Mouse (Mus musculus) lung, adult 10 weeks (tissue): ENCODE measurements around the gene Kif1a. TPM values are rescaled to one million over a fixed set of nuclear protein-coding genes. Genes with fewer than 3 reads are reported as not detected.

Source experiments
- polyA plus RNA-seq: library from polyadenylated mRNA; stranded (reverse); fragments of 350-450 nt; fragmentation: Illumina TruSeq; extraction: RNeasy Lipid Tissue Mini Kit (QIAGEN cat#74804); gene quantifications from one replicate; pipeline ENCODE4 v1.2.3, GENCODE M21; 2014; ENCODE audit warnings: low read depth, low replicate concordance; ENCODE audit not compliant: insufficient read depth

Kif1a gene
- polyA plus RNA-seq = 0.69 TPM

DNA sequence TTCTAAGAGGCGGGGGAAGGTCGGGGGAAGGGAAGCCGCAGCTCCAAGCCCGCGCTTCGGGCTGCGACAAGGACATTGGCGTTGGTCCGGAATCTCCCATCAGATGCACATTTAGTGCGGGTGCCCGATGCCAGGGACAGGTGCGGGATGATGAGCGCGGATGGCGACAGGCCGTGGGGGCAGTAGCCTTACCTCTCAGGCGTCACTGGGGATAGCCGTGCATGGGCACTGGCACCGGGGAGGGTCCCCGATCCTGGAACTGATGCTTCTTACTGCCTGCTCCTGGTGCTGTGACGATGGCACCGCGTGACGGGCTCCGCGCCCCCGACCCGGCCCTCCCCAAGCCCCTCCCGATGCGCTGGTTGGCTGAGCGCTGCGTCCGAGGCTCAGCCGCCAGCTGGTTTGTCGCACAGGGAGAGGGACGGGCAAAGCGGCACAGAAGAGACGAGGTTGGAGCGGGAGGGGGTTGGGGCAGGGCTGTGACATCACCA is at the start of gene Kif1a:
Gene Kif1a (minus strand): TSS at position 381 of the 491 bp plus-strand sequence.

GRCm38 (mm10) chr1:93135036-93135526 is 33.3 kb upstream of the Kif1a start, which contains the start of gene Agxt:
Gene Agxt, plus strand, starts transcription at chr1:93135240.

GRCm38 (mm10) chr1:93006061-93006460 is 95.7 kb downstream of the Kif1a start, which contains the start of gene Aqp12:
Gene Aqp12, plus strand, starts transcription at chr1:93006334.

Other genes with a start within 250 kb of the Kif1a start
- gene Ankmy1, start 199.0 kb downstream of the Kif1a start, polyA plus RNA-seq = 0.85 TPM
- gene Dusp28, start 195.0 kb downstream of the Kif1a start, polyA plus RNA-seq = 12.0 TPM
- 72.0 TPM for gene Rnpepl1, start 191.2 kb downstream of the Kif1a start, polyA plus RNA-seq
- 11.5 TPM for gene Capn10, start 167.6 kb downstream of the Kif1a start, polyA plus RNA-seq
- gene Gpr35, start 151.1 kb downstream of the Kif1a start, polyA plus RNA-seq = 1.8 TPM
- gene Aqp12, start 95.6 kb downstream of the Kif1a start, polyA plus RNA-seq = not detected
- not detected for gene Agxt, start 33.3 kb upstream of the Kif1a start, polyA plus RNA-seq
- 25.5 TPM for gene 2310007B03Rik, start 59.0 kb upstream of the Kif1a start, polyA plus RNA-seq
- 0.73 TPM for gene Crocc2, start 66.8 kb upstream of the Kif1a start, polyA plus RNA-seq
- gene Sned1, start 133.9 kb upstream of the Kif1a start, polyA plus RNA-seq = 4.2 TPM
- gene Mterf4, start 204.0 kb upstream of the Kif1a start, polyA plus RNA-seq = 16.8 TPM
- gene Ppp1r7, start 240.9 kb upstream of the Kif1a start, polyA plus RNA-seq = 10.9 TPM
- 0.58 TPM for gene Pask, start 241.5 kb upstream of the Kif1a start, polyA plus RNA-seq